Mouse (Mus musculus): Measurements from ENCODE around the gene Gm49711.

GRCm38 (mm10) chr16:92060213-92060612 lies 2.1 kb downstream of the Gm49711 start:
- no peak for TF ChIP-seq CTCF (IDR thresholded peaks at IDR 0.05; ENCODE audit: extremely low read depth, insufficient read depth, insufficient read length, insufficient replicate concordance)
- TF ChIP-seq POLR2A (IDR thresholded peaks at IDR 0.05; ENCODE audit: low read depth, low read length) = no peak

Data from spleen, adult 2 months (tissue).